8 mouse cellular contexts compared by ENCODE assay signal in the genomic region with DNA sequence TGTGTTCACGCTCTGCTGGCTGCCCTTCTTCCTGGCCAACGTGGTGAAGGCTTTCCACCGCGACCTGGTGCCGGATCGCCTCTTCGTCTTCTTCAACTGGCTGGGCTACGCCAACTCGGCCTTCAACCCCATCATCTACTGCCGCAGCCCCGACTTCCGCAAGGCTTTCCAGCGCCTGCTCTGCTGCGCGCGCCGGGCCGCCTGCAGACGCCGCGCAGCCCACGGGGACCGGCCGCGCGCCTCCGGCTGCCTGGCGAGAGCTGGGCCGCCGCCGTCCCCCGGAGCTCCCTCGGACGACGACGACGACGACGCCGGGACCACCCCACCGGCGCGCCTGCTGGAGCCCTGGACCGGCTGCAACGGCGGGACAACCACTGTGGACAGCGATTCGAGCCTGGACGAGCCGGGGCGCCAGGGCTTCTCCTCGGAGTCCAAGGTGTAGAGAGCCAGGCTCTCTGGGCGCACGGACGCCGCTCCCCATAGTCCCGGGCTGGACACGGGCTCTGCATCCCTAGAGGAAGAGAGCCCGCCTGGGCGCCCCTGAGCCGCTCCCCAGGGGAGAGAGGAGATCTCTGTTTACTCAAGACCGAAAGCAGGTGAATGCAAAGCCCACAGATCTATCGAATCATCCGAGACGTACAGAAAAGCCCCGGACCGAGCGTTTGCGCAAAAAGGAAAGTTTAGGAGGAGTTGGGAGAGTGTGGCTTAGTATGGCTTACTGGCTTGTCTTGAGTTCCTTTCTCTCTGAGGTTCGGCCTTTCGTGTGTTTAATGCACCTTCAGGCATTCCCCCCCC. TPM values are rescaled to one million over a fixed set of nuclear protein-coding genes. Genes with fewer than 3 reads are reported as not detected.
DNase-seq lines count a peak whose midpoint lies in the region; ATAC-seq and TF ChIP-seq lines count a peak whose summit lies in the region.

No protein-coding gene starts in this region.

- peak; percentile 6 for DNase-seq in thymus, adult 2 months
- DNase-seq in thymus, adult 18-20 months, result no peak
- DNase-seq in embryonic facial prominence, embryonic 14.5 days (ENCODE audit: low spot score), result peak; percentile 66
- DNase-seq in heart, postnatal 14 days, result peak; percentile 74 to 75
- peak; percentile 80 for DNase-seq in limb, embryonic 11.5 days (ENCODE audit: low spot score)
- peak; percentile 60 for DNase-seq in midbrain, embryonic 10.5 days (ENCODE audit: low spot score)
- peak; percentile 77 for DNase-seq in stomach, postnatal 0 days (ENCODE audit: low spot score)
- no peak for DNase-seq in T-cell, adult 2 months (ENCODE audit: low spot score)

- peaks cover 11% of the 10 kb centered on the region; the same call in 1 of the 2 replicates for H3K4me1 ChIP-seq in thymus, adult 2 months (replicated peaks; ENCODE audit: control insufficient read depth, insufficient read depth, low read length)
- H3K4me1 ChIP-seq in embryonic facial prominence, embryonic 14.5 days (ENCODE audit: control insufficient read depth, insufficient read depth, low read length), result peaks cover 21% of the 10 kb centered on the region
- 0 out of 2 replicates have a peak, but pooled peaks cover 13% of the 10 kb centered on the region for H3K4me1 ChIP-seq in limb, embryonic 11.5 days (ENCODE audit: control insufficient read depth, insufficient read depth, low read length)
- H3K4me1 ChIP-seq in midbrain, embryonic 10.5 days, result peaks cover 39% of the 10 kb centered on the region
- H3K4me1 ChIP-seq in stomach, postnatal 0 days (replicated peaks; ENCODE audit: control insufficient read depth, insufficient read depth), result peaks cover 8% of the 10 kb centered on the region

- 2% methylated on average over 71 of the region's 71 CpGs for WGBS in thymus, adult 2 months
- WGBS in embryonic facial prominence, embryonic 14.5 days, result under 1% methylated on average over 58 of the region's 71 CpGs
- WGBS in limb, embryonic 11.5 days, result under 1% methylated on average over 68 of the region's 71 CpGs
- WGBS in midbrain, embryonic 10.5 days, result under 1% methylated on average over 71 of the region's 71 CpGs
- WGBS in stomach, postnatal 0 days, result under 1% methylated on average over 67 of the region's 71 CpGs

- H3K27me3 ChIP-seq in thymus, adult 2 months (ENCODE audit: control insufficient read depth, insufficient read depth, low read length), result peaks cover 28% of the 10 kb centered on the region
- peaks cover 77% of the 10 kb centered on the region for H3K27me3 ChIP-seq in embryonic facial prominence, embryonic 14.5 days (replicated peaks; ENCODE audit: control insufficient read depth, insufficient read depth, low read length)
- peaks cover 74% of the 10 kb centered on the region for H3K27me3 ChIP-seq in limb, embryonic 11.5 days (ENCODE audit: control insufficient read depth, insufficient read depth, low read length)
- H3K27me3 ChIP-seq in midbrain, embryonic 10.5 days (ENCODE audit: low read depth, poor library complexity, severe bottlenecking), result peaks cover 97% of the 10 kb centered on the region
- H3K27me3 ChIP-seq in stomach, postnatal 0 days (ENCODE audit: control insufficient read depth, insufficient read depth, low read length), result 0 out of 2 replicates have a peak, but pooled peaks cover 6% of the 10 kb centered on the region

- no peak for TF ChIP-seq POLR2A in thymus, adult 2 months (IDR thresholded peaks at IDR 0.05; ENCODE audit: control insufficient read depth, extremely low read depth, insufficient read depth, low read length, poor library complexity)

- peak overlapping the region; percentile 65 for H3K9ac ChIP-seq in embryonic facial prominence, embryonic 14.5 days (ENCODE audit: low read depth, low read length)
- H3K9ac ChIP-seq in limb, embryonic 11.5 days (ENCODE audit: low read length), result no peak overlapping the region
- H3K9ac ChIP-seq in stomach, postnatal 0 days (ENCODE audit: low read length), result peak overlapping the region; percentile 52

- peak overlapping the region; percentile 77 for H3K4me2 ChIP-seq in embryonic facial prominence, embryonic 14.5 days (ENCODE audit: low read depth, low read length)
- H3K4me2 ChIP-seq in limb, embryonic 11.5 days (ENCODE audit: low read depth, severe bottlenecking), result peak overlapping the region; percentile 67
- peak overlapping the region; percentile 90 for H3K4me2 ChIP-seq in stomach, postnatal 0 days (replicated peaks; ENCODE audit: low read depth)

- H3K27ac ChIP-seq in thymus, adult 2 months (ENCODE audit: control insufficient read depth, insufficient read depth, low read length), result no peak overlapping the region
- no peak overlapping the region for H3K27ac ChIP-seq in embryonic facial prominence, embryonic 14.5 days (replicated peaks; ENCODE audit: low read depth, low read length)
- no peak overlapping the region for H3K27ac ChIP-seq in limb, embryonic 11.5 days (replicated peaks; ENCODE audit: low read depth, low read length)
- H3K27ac ChIP-seq in midbrain, embryonic 10.5 days (replicated peaks), result no peak overlapping the region; the same call in 1 of the 2 replicates
- no peak overlapping the region for H3K27ac ChIP-seq in stomach, postnatal 0 days (replicated peaks)

- no peak for TF ChIP-seq EP300 in stomach, postnatal 0 days (optimal IDR thresholded peaks at IDR 0.05)

- no peaks in the 10 kb centered on the region for H3K9me3 ChIP-seq in embryonic facial prominence, embryonic 14.5 days (ENCODE audit: control insufficient read depth, low read length)
- no peaks in the 10 kb centered on the region for H3K9me3 ChIP-seq in limb, embryonic 11.5 days (ENCODE audit: control insufficient read depth, low read length)
- H3K9me3 ChIP-seq in midbrain, embryonic 10.5 days (replicated peaks), result no peaks in the 10 kb centered on the region
- no peaks in the 10 kb centered on the region for H3K9me3 ChIP-seq in stomach, postnatal 0 days (ENCODE audit: control insufficient read depth, low read length)

- H3K36me3 ChIP-seq in thymus, adult 2 months (ENCODE audit: control insufficient read depth, insufficient read depth, low read length), result no peaks in the 10 kb centered on the region
- H3K36me3 ChIP-seq in embryonic facial prominence, embryonic 14.5 days (ENCODE audit: control insufficient read depth, insufficient read depth, low read length), result no peaks in the 10 kb centered on the region
- H3K36me3 ChIP-seq in limb, embryonic 11.5 days (ENCODE audit: control insufficient read depth, insufficient read depth, low read length), result no peaks in the 10 kb centered on the region
- H3K36me3 ChIP-seq in midbrain, embryonic 10.5 days, result no peaks in the 10 kb centered on the region
- no peaks in the 10 kb centered on the region for H3K36me3 ChIP-seq in stomach, postnatal 0 days (ENCODE audit: control insufficient read depth, insufficient read depth, low read length)

- intact Hi-C loops in heart, postnatal 14 days (cut with DNase I), result loop anchor here (5.0 kb wide), 4 partner anchors 46 to 301 kb away; no protein-coding TSS in a partner anchor

- TF ChIP-seq CTCF in thymus, adult 2 months (IDR thresholded peaks at IDR 0.05; ENCODE audit: borderline replicate concordance, control insufficient read depth, extremely low read depth, insufficient read depth, low read length, poor library complexity), result no peak
- TF ChIP-seq CTCF in stomach, postnatal 0 days (IDR thresholded peaks at IDR 0.05; ENCODE audit: low read depth), result no peak

- H3K4me3 ChIP-seq in thymus, adult 2 months (ENCODE audit: control insufficient read depth, insufficient read depth, low read length), result peak overlapping the region; percentile 27
- peak overlapping the region; percentile 57 for H3K4me3 ChIP-seq in embryonic facial prominence, embryonic 14.5 days (ENCODE audit: low read depth, low read length)
- H3K4me3 ChIP-seq in limb, embryonic 11.5 days (ENCODE audit: low read depth, low read length), result peak overlapping the region; percentile 36
- peak overlapping the region; percentile 62 for H3K4me3 ChIP-seq in midbrain, embryonic 10.5 days
- peak overlapping the region; percentile 50 for H3K4me3 ChIP-seq in stomach, postnatal 0 days (ENCODE audit: low read depth, low read length)

- ATAC-seq in embryonic facial prominence, embryonic 14.5 days (ENCODE audit: low read depth), result no peak; the same call in 1 of the 2 replicates
- ATAC-seq in limb, embryonic 11.5 days (ENCODE audit: insufficient number of reproducible peaks, low FRiP score, low TSS enrichment, low read depth), result no peak
- peak; percentile 41 for ATAC-seq in stomach, postnatal 0 days (ENCODE audit: low FRiP score, low TSS enrichment)

RNA-seq across cellular contexts. Expression of a gene that starts 1.5 kb away (rescaled TPM):
- 6.6 and 6.9 TPM in 2 replicates for polyA plus RNA-seq in thymus, adult 2 months (2012; rRNA removed)
- polyA plus RNA-seq in embryonic facial prominence, embryonic 14.5 days (2014; fragmentation: Nextera tagmentation; extraction: Ambion mirVana), result 1.3 and 1.7 TPM in 2 replicates
- 10 to 100 TPM; 23.2 to 24.2 TPM for total RNA-seq in heart, postnatal 14 days (2021)
- polyA plus RNA-seq in limb, embryonic 11.5 days (2014; fragmentation: Nextera tagmentation; extraction: Ambion mirVana), result 0.24 and 0.33 TPM in 2 replicates
- polyA plus RNA-seq in midbrain, embryonic 10.5 days (2016; fragmentation: Nextera tagmentation; extraction: Ambion mirVana), result 0.09 and 0.19 TPM in 2 replicates
- polyA plus RNA-seq in stomach, postnatal 0 days (2015; fragmentation: Nextera tagmentation; extraction: Ambion mirVana), result 0.45 and 0.59 TPM in 2 replicates

Comparison
In these comparisons a context has a peak if more than half of its experiments do, and no peak if none do; other contexts are left out.
1. DNase-seq: peak in thymus, adult 2 months (single experiment), embryonic facial prominence, embryonic 14.5 days (single experiment), heart, postnatal 14 days (2 of 2), limb, embryonic 11.5 days (single experiment), midbrain, embryonic 10.5 days (single experiment) and stomach, postnatal 0 days (single experiment); none in thymus, adult 18-20 months (0 of 2) and T-cell, adult 2 months (single experiment).
2. Peak in every context shown above with its lines, with median percentiles within 50 percentile points of each other: H3K4me3 ChIP-seq and H3K4me2 ChIP-seq.